Mouse (Mus musculus): ENCODE measurements around the gene Flg2. TPM values are rescaled to one million over a fixed set of nuclear protein-coding genes. Genes with fewer than 3 reads are reported as not detected.

The Flg2 gene
- not detected in 4 replicates for total RNA-seq (2023)

DNA sequence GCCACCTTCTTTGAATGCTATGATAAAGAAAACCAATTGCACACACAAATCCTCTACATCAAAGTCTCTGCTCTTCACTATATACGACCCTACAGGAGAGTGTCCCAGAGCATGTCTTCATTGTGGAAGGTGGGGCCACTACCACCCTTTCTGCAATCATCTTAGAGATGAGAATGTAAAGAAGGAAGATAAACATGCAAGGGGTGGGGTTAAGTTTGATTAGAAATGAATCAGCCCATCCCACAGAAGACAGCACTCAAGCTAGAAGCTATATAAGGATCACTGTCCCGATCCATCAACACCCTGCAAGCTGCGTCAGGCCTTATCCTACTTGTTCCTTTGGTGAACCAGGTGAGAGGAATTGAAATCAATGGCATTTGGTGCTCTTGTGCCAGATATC is at the start of gene Flg2:
Gene Flg2, plus strand, starts transcription at position 301 of the 400 bp plus-strand sequence.

Other genes starting within 250 kb of the Flg2 start
- not detected in 4 replicates for gene Lce3d, start 239.9 kb upstream of the Flg2 start, total RNA-seq (2023)
- not detected in 4 replicates for gene Lce3e, start 230.2 kb upstream of the Flg2 start, total RNA-seq (2023)
- gene Lce3f, start 205.1 kb upstream of the Flg2 start, total RNA-seq (2023): not detected in 4 replicates
- gene Crct1, start 181.6 kb upstream of the Flg2 start, total RNA-seq (2023): not detected in 4 replicates
- not detected in 4 replicates for gene Lce1m, start 178.2 kb upstream of the Flg2 start, total RNA-seq (2023)
- not detected in 4 replicates for gene Gm4858, start 128.5 kb upstream of the Flg2 start, total RNA-seq (2023)
- not detected in 4 replicates for gene Crnn, start 52.5 kb upstream of the Flg2 start, total RNA-seq (2023)
- not detected in 4 replicates for gene Flg, start 76.2 kb downstream of the Flg2 start, total RNA-seq (2023)
- gene Hrnr, start 122.5 kb downstream of the Flg2 start, total RNA-seq (2023): not detected in 4 replicates
- not detected in 4 replicates for gene Rptn, start 196.4 kb downstream of the Flg2 start, total RNA-seq (2023)
- gene Tchh, start 245.1 kb downstream of the Flg2 start, total RNA-seq (2023): not detected in 4 replicates

Data from B cell, adult 62 days (primary cell).